Mouse (Mus musculus): ENCODE measurements around the gene Vav2. TPM values are rescaled to one million over a fixed set of nuclear protein-coding genes. Genes with fewer than 3 reads are reported as not detected.

Gene Vav2
- polyA plus RNA-seq, 1 experiment, result 48.0 TPM

DNA sequence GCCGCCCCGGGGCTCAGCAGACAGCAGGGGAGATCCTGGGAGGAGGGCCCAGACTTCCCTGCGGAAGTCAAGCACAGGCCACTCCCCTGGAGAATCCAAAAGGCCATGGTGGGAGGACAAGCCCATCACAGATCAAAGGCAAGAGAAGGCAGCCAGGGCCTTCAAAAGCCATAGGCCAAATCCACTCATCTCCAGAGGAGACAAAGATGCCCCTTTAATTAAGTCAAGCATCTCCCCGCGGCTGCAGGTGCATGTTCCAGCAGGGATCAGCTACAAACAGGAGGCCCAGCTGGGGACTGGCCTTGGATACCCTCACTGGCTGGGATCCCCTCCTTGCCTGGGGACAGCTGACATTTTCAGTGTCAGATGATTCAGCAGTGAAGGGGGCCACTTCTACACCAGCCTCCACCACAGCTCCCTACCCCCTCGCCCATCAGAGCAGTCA is 105.4 kb downstream of the Vav2 start:
- no peak overlapping the region for H3K27ac ChIP-seq (ENCODE audit: control insufficient read depth, insufficient read depth, low read length)
- no peak for DNase-seq
- 93% methylated on average over 6 of the region's 6 CpGs for WGBS
- H3K4me3 ChIP-seq (ENCODE audit: control insufficient read depth, insufficient read depth, low read length), result no peak overlapping the region
- no peaks in the 10 kb centered on the region for H3K36me3 ChIP-seq (ENCODE audit: control insufficient read depth, insufficient read depth, low read length)
- H3K27me3 ChIP-seq (ENCODE audit: control insufficient read depth, insufficient read depth, low read length), result no peaks in the 10 kb centered on the region
- H3K4me1 ChIP-seq (replicated peaks; ENCODE audit: control insufficient read depth, insufficient read depth, low read length), result no peaks in the 10 kb centered on the region
- TF ChIP-seq CTCF (IDR thresholded peaks at IDR 0.05; ENCODE audit: borderline replicate concordance, control insufficient read depth, extremely low read depth, insufficient read depth, low read length, poor library complexity) (no peak), POLR2A (IDR thresholded peaks at IDR 0.05; ENCODE audit: control insufficient read depth, extremely low read depth, insufficient read depth, low read length, poor library complexity) (no peak)

DNA sequence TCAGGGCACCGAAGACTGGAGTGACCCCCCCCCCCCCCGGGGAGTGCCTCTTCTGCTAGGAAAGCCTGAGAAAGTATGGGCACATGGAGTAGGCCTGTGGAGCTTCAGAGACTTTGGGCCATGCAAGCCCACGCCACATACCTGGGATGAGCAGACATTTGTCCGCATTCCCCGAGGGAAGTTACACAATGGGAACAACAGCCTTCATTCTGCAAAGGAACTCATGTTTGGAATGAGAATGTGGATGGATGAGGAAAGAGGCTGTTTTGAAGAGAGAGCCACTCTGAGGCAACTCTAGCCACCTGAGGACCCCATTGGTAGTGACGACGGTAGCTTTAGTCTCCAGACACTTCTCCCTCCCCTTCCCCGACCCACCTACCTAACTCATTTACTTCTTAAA is 106.0 kb downstream of the Vav2 start:
- H3K4me3 ChIP-seq (ENCODE audit: control insufficient read depth, insufficient read depth, low read length), result no peak overlapping the region
- WGBS, result 97% methylated on average over 8 of the region's 8 CpGs

DNA sequence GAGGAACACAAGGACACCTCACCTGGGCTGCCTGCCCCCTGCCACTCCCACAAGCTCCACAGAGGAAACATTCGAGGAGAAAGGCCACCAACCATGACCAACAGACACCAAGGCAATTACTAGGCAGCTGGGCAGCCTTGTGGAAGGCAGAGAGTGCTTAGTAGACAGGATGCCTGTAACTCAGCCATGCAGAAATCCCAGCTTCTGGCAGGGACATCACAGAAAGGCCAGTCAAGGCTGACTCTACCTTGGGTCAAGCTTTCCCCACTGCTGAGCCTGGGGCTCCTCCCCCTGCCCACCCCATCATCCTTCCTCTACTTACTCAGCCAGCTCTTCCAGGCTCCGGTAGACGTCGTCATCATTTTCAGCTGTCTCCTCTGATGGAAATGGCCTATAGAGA is 108.2 kb downstream of the Vav2 start:
- Histone ChIP-seq H3K36me3 (ENCODE audit: control insufficient read depth, insufficient read depth, low read length) (no peaks in the 10 kb centered on the region), H3K4me3 (ENCODE audit: control insufficient read depth, insufficient read depth, low read length) (no peak overlapping the region), H3K27ac (ENCODE audit: control insufficient read depth, insufficient read depth, low read length) (no peak overlapping the region), H3K27me3 (ENCODE audit: control insufficient read depth, insufficient read depth, low read length) (no peaks in the 10 kb centered on the region), H3K4me1 (replicated peaks; ENCODE audit: control insufficient read depth, insufficient read depth, low read length) (peaks cover 5% of the 10 kb centered on the region; the same call in 1 of the 2 replicates)
- no peak for TF ChIP-seq POLR2A (IDR thresholded peaks at IDR 0.05; ENCODE audit: control insufficient read depth, extremely low read depth, insufficient read depth, low read length, poor library complexity)
- no peak for TF ChIP-seq CTCF (IDR thresholded peaks at IDR 0.05; ENCODE audit: borderline replicate concordance, control insufficient read depth, extremely low read depth, insufficient read depth, low read length, poor library complexity)
- DNase-seq, result no peak
- WGBS, result 84% methylated on average over 4 of the region's 4 CpGs

More for the DNA sequence above, 106.0 kb downstream of the Vav2 start:
- Histone ChIP-seq H3K36me3 (ENCODE audit: control insufficient read depth, insufficient read depth, low read length) (no peaks in the 10 kb centered on the region), H3K4me1 (replicated peaks; ENCODE audit: control insufficient read depth, insufficient read depth, low read length) (peaks cover 4% of the 10 kb centered on the region; the same call in 1 of the 2 replicates), H3K27ac (ENCODE audit: control insufficient read depth, insufficient read depth, low read length) (no peak overlapping the region), H3K27me3 (ENCODE audit: control insufficient read depth, insufficient read depth, low read length) (no peaks in the 10 kb centered on the region)
- no peak for DNase-seq
- TF ChIP-seq POLR2A (IDR thresholded peaks at IDR 0.05; ENCODE audit: control insufficient read depth, extremely low read depth, insufficient read depth, low read length, poor library complexity), result no peak
- TF ChIP-seq CTCF (IDR thresholded peaks at IDR 0.05; ENCODE audit: borderline replicate concordance, control insufficient read depth, extremely low read depth, insufficient read depth, low read length, poor library complexity), result no peak

DNA sequence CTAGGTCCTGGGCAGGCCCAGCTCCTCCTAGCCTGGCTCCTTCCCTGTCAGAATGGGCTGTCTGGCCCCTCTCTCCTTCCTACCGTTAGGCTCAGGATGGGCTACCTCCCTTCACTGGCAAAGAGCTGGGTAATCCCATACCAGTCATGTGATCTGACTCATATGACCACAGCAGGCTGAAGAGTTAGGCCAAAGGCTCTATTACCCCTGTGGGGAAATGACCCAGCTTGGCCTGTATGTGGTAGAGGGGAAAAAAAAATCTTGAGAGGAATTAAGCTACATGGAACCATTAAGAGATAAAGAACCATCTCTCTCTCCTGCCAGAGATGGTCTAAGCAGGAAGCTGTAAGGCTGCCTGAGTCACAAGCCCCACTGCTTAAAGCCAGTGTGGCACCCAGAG is 108.6 kb downstream of the Vav2 start:
- H3K27ac ChIP-seq (ENCODE audit: control insufficient read depth, insufficient read depth, low read length), result no peak overlapping the region
- no peak for DNase-seq
- H3K4me3 ChIP-seq (ENCODE audit: control insufficient read depth, insufficient read depth, low read length), result no peak overlapping the region
- no peaks in the 10 kb centered on the region for H3K36me3 ChIP-seq (ENCODE audit: control insufficient read depth, insufficient read depth, low read length)
- H3K4me1 ChIP-seq (replicated peaks; ENCODE audit: control insufficient read depth, insufficient read depth, low read length), result peaks cover 5% of the 10 kb centered on the region; the same call in 1 of the 2 replicates
- no peaks in the 10 kb centered on the region for H3K27me3 ChIP-seq (ENCODE audit: control insufficient read depth, insufficient read depth, low read length)
- TF ChIP-seq CTCF (IDR thresholded peaks at IDR 0.05; ENCODE audit: borderline replicate concordance, control insufficient read depth, extremely low read depth, insufficient read depth, low read length, poor library complexity) (no peak), POLR2A (IDR thresholded peaks at IDR 0.05; ENCODE audit: control insufficient read depth, extremely low read depth, insufficient read depth, low read length, poor library complexity) (no peak)
- WGBS, result 70% methylated on average over 1 of the region's 1 CpGs

DNA sequence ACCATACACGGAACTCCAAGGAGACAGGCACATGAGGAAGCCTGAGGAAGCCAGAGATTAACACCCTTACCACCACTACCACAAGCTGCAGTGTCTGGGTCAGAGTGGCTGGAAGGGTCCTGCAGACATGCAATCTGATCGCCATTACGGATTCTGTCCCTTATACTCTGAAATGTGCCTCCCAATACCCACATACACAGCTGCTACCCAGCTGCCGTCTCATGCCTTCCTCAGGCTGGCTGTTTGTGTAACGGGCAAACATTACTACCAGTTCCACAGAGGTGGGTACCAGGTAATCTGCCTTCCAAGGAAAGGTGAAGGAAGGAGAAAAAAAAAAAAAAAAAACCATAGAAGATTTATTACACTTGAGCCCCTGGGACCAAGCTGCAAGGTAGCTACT is 110.7 kb downstream of the Vav2 start:
- H3K27me3 ChIP-seq (ENCODE audit: control insufficient read depth, insufficient read depth, low read length), result no peaks in the 10 kb centered on the region
- H3K4me3 ChIP-seq (ENCODE audit: control insufficient read depth, insufficient read depth, low read length), result no peak overlapping the region
- no peak for DNase-seq
- no peaks in the 10 kb centered on the region for H3K36me3 ChIP-seq (ENCODE audit: control insufficient read depth, insufficient read depth, low read length)
- no peak overlapping the region for H3K27ac ChIP-seq (ENCODE audit: control insufficient read depth, insufficient read depth, low read length)
- TF ChIP-seq CTCF (IDR thresholded peaks at IDR 0.05; ENCODE audit: borderline replicate concordance, control insufficient read depth, extremely low read depth, insufficient read depth, low read length, poor library complexity) (no peak), POLR2A (IDR thresholded peaks at IDR 0.05; ENCODE audit: control insufficient read depth, extremely low read depth, insufficient read depth, low read length, poor library complexity) (no peak)
- WGBS, result 96% methylated on average over 5 of the region's 5 CpGs
- peaks cover 12% of the 10 kb centered on the region for H3K4me1 ChIP-seq (replicated peaks; ENCODE audit: control insufficient read depth, insufficient read depth, low read length)

DNA sequence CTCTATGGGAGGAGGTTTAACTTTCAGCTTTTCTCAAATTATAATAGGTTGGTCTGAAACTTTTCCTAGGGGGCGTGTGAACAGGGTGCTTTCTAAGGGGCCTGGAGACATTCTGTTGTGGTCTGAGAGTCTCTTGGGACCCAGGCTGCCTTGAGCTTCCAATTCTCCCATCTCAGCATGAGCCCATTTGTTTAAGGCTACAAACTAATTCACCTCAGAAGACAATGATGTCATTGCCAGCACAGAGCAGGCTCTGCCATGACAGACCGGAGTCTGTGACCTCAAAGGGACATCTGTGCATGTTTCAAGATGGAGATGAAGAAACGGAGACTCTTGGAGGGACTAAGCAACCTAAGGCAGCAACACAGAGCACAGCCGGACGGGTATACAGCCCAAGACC is 112.6 kb downstream of the Vav2 start:
- Histone ChIP-seq H3K27ac (ENCODE audit: control insufficient read depth, insufficient read depth, low read length) (no peak overlapping the region), H3K4me1 (replicated peaks; ENCODE audit: control insufficient read depth, insufficient read depth, low read length) (peaks cover 12% of the 10 kb centered on the region), H3K27me3 (ENCODE audit: control insufficient read depth, insufficient read depth, low read length) (no peaks in the 10 kb centered on the region), H3K36me3 (ENCODE audit: control insufficient read depth, insufficient read depth, low read length) (no peaks in the 10 kb centered on the region), H3K4me3 (ENCODE audit: control insufficient read depth, insufficient read depth, low read length) (no peak overlapping the region)
- no peak for TF ChIP-seq CTCF (IDR thresholded peaks at IDR 0.05; ENCODE audit: borderline replicate concordance, control insufficient read depth, extremely low read depth, insufficient read depth, low read length, poor library complexity)
- TF ChIP-seq POLR2A (IDR thresholded peaks at IDR 0.05; ENCODE audit: control insufficient read depth, extremely low read depth, insufficient read depth, low read length, poor library complexity), result no peak
- DNase-seq, result no peak
- 94% methylated on average over 5 of the region's 5 CpGs for WGBS

DNA sequence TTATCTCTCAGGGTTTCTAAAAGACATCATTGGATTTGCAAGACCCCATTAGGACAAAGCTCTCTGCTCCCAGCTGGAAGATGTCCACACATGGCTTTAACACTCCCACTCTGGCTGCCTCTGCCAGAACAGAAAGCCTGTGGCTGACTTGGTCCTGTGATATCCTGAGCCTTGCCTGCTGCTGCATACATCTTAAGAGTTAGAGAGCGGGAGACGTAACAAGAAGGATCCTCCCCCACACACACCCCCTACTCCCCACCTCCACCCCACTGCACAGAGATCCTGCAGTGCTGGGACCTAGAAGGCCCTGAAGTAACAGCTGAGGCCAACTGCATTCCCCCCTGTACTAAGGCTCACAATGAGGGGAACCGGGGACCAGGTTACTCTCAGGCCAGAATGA is 114.3 kb downstream of the Vav2 start:
- no peaks in the 10 kb centered on the region for H3K27me3 ChIP-seq (ENCODE audit: control insufficient read depth, insufficient read depth, low read length)
- no peak overlapping the region for H3K27ac ChIP-seq (ENCODE audit: control insufficient read depth, insufficient read depth, low read length)
- H3K36me3 ChIP-seq (ENCODE audit: control insufficient read depth, insufficient read depth, low read length), result no peaks in the 10 kb centered on the region
- DNase-seq, result no peak
- peaks cover 12% of the 10 kb centered on the region for H3K4me1 ChIP-seq (replicated peaks; ENCODE audit: control insufficient read depth, insufficient read depth, low read length)
- 94% methylated on average over 3 of the region's 3 CpGs for WGBS
- no peak for TF ChIP-seq CTCF (IDR thresholded peaks at IDR 0.05; ENCODE audit: borderline replicate concordance, control insufficient read depth, extremely low read depth, insufficient read depth, low read length, poor library complexity)
- TF ChIP-seq POLR2A (IDR thresholded peaks at IDR 0.05; ENCODE audit: control insufficient read depth, extremely low read depth, insufficient read depth, low read length, poor library complexity), result no peak
- H3K4me3 ChIP-seq (ENCODE audit: control insufficient read depth, insufficient read depth, low read length), result no peak overlapping the region

Data from thymus, adult 2 months (tissue).